Mouse (Mus musculus) retina, postnatal 7 days (tissue): ENCODE data around the gene Tshz2.
"Not testable (repeated sequence)": the region's sequence is repeated elsewhere in the genome, so short reads cannot be mapped to it uniquely, and the experiment has no call there.

Experiments
- DNase-seq: peaks from one replicate; pipeline ENCODE4 v3.0.0-alpha.2; 2012; ENCODE audit warnings: low read depth, low spot score

The Tshz2 gene

GRCm38 (mm10) chr2:169812055-169812454 is 179.2 kb downstream of the Tshz2 start:
- DNase-seq: no peak

GRCm38 (mm10) chr2:169812940-169813339 is 180.1 kb downstream of the Tshz2 start:
- no peak for DNase-seq

GRCm38 (mm10) chr2:169814351-169814750 is 181.5 kb downstream of the Tshz2 start:
- DNase-seq: no peak

GRCm38 (mm10) chr2:169814757-169815156 is 181.9 kb downstream of the Tshz2 start:
- DNase-seq: no peak

- no peak for DNase-seq
Observed at GRCm38 (mm10) chr2:169821021-169821441, 188.2 kb downstream of the Tshz2 start.

GRCm38 (mm10) chr2:169825908-169826307 is 193.1 kb downstream of the Tshz2 start:
- no peak for DNase-seq

GRCm38 (mm10) chr2:169826316-169826715 is 193.5 kb downstream of the Tshz2 start:
- DNase-seq: no peak

- no peak for DNase-seq
Observed at GRCm38 (mm10) chr2:169826833-169827232, 194.0 kb downstream of the Tshz2 start.

- no peak for DNase-seq
Observed at GRCm38 (mm10) chr2:169832184-169832583, 199.4 kb downstream of the Tshz2 start.

GRCm38 (mm10) chr2:169833638-169834037 is 200.8 kb downstream of the Tshz2 start:
- no peak for DNase-seq

GRCm38 (mm10) chr2:169834602-169835001 is 201.8 kb downstream of the Tshz2 start:
- DNase-seq: no peak

GRCm38 (mm10) chr2:169837031-169837605 is 204.3 kb downstream of the Tshz2 start:
- no peak for DNase-seq

- no peak for DNase-seq
Observed at GRCm38 (mm10) chr2:169838521-169838920, 205.7 kb downstream of the Tshz2 start.

GRCm38 (mm10) chr2:169841442-169841841 is 208.6 kb downstream of the Tshz2 start:
- no peak for DNase-seq

GRCm38 (mm10) chr2:169842494-169842893 is 209.7 kb downstream of the Tshz2 start:
- no peak for DNase-seq

- DNase-seq: no peak
Observed at GRCm38 (mm10) chr2:169843553-169843952, 210.7 kb downstream of the Tshz2 start.

GRCm38 (mm10) chr2:169849077-169849476 is 216.3 kb downstream of the Tshz2 start:
- DNase-seq: peak; percentile 19

GRCm38 (mm10) chr2:169849541-169849940 is 216.7 kb downstream of the Tshz2 start:
- DNase-seq: no peak

- DNase-seq: no peak
Observed at GRCm38 (mm10) chr2:169851606-169852005, 218.8 kb downstream of the Tshz2 start.

- DNase-seq: no peak
Observed at GRCm38 (mm10) chr2:169854491-169854890, 221.7 kb downstream of the Tshz2 start.

- not testable (repeated sequence) for DNase-seq
Observed at GRCm38 (mm10) chr2:169857041-169857440, 224.2 kb downstream of the Tshz2 start.

- DNase-seq: no peak
Observed at GRCm38 (mm10) chr2:169859078-169859855, 226.5 kb downstream of the Tshz2 start.

GRCm38 (mm10) chr2:169860895-169861294 is 228.1 kb downstream of the Tshz2 start:
- no peak for DNase-seq
